Mouse (Mus musculus) lung, postnatal 36 days (tissue): ENCODE measurements around the gene Robo2.

ENCODE experiments used
- DNase-seq: peaks from one replicate; pipeline ENCODE4 v3.0.0; 2022; ENCODE audit warnings: mixed read lengths

The Robo2 gene

DNA sequence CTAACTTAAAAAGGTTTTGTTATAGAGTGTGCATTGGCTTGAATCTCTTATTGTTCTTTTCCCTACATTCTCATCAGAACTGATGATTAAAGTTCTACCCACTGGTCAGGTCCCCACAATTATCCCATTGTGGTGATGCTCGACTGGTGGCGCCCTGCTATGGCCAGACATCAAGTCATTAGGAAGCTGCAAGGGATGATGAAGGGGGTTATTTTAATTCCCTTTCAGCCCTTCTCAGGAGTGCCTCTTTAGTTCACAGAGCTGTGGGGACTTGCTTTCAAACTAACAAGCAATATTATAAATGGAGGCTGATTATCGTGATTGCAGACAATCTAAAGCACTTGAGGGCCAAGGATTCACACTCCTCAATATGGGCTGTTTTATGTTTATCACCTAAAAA lies 484.1 kb downstream of the Robo2 start:
- DNase-seq = no peak

DNA sequence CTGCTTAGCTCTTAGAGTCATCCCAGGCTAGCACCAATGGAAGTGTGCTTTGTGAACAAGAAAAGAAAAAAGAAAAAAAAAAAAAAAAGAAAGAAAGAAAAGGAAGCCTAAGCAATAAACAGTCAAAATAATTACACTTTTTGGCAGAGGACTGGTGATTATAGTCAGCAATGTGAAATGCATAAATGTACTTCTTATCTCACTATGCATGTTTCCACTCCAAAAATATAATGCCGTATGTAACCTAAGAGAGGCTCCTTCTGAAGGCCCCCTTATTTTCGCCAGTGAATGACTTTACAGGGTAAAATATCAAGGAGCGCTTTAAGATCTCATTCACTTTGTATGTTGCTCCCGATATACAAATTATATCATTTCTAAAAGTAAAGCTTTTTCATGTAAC lies 496.2 kb downstream of the Robo2 start:
- DNase-seq = no peak

DNA sequence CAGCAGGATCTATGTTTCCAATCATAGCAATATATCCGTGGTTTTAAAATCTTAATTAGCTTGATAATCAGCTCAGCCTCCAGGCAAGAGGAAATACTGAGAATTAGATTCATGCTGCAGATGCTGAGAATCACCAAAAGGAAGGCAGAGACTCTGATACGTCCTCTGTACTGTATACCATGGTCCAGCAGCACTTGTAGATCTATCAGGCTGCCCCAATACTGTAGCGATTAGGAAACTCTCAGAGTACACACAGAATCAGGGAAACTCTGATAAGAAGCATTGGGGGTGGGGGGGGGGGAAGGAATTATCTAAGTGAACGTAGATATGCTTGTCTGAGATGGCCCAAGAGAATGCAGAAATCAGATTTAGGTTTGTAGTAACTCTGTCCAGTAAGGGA lies 496.7 kb downstream of the Robo2 start:
- DNase-seq = no peak

DNA sequence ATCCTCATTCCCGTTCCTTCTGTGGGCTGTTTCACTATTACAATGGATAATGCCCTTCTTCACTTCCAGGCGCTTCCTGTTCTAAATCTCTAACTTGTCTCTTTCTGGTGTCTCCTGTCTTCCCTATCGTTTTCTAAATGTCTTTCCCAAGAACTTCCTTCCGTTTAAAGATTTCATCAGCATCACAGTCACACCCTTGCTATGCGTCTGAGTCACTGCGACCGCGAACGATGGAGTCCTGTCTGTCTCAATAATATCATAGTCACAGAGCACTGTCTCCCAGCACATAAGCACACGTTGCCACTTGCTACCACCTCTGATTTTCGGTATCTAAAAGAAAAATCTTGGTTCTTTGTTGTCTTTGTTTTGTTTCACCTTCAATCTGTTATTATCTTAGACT lies 503.1 kb downstream of the Robo2 start:
- peak; percentile 2 for DNase-seq

DNA sequence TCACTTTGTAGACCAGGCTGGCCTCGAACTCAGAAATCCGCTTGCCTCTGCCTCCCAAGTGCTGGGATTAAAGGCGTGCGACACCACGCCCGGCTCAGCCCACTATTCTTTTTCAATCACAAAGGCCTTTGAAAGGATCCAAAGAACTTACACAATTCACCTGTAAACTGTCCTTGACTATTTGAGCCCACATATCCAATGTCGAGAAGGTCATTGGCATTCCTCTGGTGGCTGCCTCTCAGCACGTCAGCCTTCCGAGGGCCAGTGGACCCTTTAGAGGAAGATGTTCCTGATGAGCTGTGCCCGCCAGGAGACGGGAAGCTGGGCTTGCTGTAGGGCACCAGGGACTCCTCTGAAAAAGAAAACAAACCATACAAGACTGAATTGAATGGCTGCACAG lies 514.8 kb downstream of the Robo2 start:
- no peak for DNase-seq

DNA sequence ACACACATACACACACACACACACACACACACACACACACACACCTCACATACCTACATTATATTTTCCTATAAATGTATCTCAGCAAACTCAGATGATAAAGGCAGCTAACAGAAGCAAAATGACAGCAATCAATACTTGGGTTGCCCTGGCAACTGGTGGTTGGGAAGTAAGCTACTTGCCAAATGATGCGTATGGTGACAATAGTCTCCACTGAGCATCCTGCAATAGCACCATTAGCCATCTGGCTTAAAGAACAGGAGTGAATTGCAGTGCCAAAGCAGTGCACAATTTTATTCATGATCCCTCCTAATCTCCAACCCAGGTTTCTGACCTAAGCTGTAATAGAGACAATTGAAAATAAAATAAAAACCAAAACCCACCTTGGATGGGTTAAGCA lies 529.7 kb downstream of the Robo2 start:
- DNase-seq = no peak

DNA sequence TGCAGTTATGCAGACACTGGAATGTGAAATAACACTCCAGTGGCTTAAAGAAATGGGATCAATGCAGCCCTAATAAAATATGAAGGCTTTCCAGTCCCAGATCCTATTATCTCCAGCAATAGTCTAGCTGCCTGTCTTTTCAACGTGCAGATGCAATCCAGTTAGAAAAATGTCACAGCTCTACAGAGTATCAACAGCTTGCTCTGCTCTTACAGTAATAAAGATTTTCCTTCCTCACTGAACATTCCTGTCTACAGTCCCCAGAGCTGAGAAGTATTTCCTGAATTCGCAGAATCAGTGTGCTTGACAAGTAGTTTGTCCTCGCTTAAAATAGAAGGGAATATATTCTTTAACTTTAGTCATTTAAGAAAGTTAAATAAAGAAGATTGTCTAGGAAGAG lies 533.7 kb downstream of the Robo2 start:
- DNase-seq = no peak

DNA sequence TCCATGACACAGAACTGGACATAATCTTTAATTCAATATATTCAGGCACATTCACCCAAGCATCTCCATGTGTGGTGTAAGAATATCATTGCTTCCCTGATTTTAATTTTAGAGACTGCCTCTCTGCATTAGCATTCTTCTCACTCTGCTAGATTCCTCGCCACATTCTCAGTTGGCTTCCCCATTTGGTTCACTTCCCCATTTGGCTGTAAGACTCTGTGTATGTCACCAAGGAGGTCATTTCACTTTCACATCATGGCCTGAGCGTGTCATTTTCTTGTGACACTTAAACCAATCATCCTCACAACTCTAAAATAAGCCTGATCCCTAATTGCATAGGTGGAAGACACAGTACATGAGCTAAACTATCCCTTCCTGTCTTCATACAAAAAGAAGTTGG lies 536.6 kb downstream of the Robo2 start:
- peak; percentile 30 for DNase-seq

DNA sequence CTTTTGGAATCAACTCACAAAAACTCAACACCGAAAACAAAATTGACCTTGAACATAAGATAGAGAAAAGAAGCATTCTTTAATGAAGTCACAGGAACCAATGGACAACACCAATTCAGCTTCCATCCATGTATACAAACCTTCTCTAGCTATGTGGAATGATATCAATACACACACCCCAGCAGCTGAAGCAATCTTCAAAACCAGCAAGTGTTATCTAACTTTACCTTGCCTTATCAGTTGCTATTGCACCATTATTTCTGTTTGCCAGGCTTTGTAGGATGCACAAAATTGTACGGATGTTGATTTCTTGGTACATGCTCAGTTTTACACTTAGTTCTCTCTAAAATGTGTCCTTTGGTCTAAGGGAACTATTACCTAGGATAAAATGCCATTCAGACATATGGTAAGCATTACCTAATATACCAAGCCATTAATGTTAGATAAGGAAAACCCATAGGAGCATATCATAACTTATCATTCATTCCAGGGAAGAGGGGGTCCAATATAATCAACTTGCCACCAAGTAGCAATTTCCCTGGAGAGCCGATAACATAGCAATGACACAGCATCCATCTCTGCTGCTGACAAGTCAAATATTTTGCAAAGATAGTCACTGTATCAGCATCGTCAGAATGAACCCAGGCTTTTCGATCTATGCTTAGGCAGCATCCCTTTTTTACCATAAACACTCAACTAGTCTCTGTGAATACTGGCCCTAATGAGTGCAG lies 537.6 kb downstream of the Robo2 start:
- DNase-seq = no peak

DNA sequence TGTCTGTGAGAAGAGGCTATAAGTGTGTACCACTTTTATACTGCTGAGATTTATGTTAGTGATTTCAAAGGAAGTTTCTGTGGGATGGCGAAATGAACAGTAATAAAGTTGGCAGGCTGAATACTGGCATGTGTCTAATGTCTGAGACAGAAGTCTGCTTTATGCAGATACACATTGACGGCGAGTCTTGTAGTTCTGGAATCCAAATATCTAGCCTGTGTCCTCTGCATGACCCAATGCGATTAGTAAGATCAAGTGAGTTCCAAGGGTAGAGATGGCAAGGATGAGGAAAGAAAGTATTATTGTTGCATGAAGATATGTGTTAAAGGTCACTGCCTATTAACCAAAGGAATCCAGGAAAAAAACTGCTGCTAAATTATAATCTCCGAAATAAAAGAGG lies 541.3 kb downstream of the Robo2 start:
- DNase-seq = peak; percentile 0

DNA sequence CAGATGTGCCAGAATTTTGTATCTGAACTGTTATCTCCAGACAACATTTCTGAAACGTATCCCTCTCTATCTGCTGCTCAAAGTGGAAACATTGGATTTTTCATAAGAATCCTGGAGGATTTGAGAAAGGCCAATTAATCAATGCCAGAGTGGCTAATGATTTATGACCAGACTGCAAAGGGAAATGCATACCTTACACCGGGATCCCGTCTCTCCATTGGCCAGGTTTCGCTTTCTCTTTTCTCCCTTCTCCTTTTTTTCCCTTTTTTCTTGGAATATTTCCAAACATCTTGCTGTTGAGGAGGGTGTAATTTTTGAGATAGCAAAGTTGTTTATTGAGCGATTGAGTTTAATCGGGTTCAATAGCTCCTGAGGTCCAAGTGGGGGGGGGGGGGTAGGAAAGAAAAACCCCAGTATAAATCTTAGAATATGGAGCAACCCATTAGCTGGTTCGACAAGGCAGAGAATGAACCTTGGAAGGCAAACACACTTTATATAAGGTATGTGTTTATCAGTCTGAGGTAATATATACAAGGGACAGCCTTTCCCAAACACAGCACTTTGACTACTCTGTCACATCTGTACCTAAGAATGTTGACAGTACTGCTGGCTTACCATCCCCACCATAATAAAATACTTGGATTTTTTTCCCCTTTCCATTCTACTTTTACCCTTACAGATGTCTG lies 542.0 kb downstream of the Robo2 start:
- DNase-seq = no peak

DNA sequence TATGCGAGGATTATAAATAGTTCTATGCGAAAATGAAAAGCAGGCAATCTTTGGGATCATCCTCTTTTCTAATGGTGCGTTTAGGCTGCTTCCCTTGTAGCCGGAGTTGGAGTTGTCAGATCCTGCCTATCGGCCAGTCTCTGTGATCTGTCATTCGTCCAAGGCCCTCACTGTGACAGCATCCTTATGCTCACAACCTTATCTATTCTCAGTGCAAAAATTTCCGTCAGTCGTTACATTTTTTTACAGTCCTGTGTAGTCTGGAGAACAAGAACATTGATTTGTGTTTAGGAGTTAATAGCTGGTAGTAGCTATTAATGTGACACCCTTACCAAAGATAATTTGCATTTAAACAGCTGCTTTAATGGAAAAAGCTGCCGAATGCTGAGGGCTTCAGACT lies 547.0 kb downstream of the Robo2 start:
- no peak for DNase-seq

DNA sequence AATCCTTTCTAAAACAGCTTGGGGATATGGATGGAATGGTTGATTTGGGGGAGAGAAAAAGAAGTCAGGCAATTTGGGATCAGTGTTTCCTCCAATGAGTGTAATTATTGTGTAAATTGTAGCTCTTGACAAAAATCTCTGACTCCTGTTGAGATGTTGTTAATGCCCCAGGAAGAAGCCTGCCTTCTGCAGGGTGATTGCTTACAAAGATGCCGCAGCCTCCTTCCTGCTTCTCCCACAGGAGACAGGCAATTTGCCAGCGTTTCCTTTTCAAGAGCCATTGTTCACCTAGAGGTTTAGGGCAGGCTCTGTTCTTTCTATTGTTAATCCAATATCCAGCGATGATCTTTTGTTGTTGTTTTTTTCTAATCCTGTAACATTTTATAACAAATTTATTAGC lies 547.9 kb downstream of the Robo2 start:
- peak; percentile 62 for DNase-seq

DNA sequence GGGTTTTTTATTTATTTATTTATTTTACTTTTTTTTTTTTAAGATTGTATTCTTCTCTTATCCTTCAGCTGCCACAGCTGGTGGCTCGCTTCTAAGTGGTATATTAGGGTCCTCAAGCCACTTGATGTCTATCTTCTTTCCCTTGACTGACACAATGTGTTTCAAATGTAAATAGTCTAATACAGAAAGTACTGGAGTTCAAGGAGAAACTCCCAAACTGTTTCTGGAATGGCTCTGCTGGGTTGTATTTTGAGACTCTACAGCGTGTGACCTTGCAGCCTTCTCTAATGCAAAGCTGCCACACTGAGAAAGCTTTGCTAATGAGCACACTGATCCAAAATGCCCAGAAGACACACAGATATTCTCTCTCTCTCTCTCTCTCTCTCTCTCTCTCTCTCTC lies 552.9 kb downstream of the Robo2 start:
- DNase-seq = no peak

DNA sequence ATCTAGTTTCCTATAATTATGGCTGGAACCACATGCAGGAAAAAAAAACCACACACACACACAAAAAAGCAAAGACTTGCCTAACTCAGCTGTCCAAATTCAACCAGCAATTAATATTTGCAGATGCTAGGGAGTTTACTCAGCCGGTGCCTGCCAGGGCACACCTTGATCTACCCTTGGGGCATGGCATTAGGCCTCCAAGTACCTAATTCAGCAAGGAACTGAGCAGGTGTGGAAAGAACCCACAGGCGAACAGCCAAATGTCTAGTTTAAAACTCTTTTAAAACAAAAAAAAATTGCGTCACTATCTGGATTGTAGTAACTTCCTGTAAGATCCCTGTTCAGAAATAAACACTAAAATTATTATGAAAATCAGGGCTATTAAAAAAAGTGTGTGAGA lies 555.8 kb downstream of the Robo2 start:
- no peak for DNase-seq
